Mouse (Mus musculus): ENCODE data around the gene Mcm6.
"Not testable (repeated sequence)": the region's sequence is repeated elsewhere in the genome, so short reads cannot be mapped to it uniquely, and the experiment has no call there.

The Mcm6 gene

DNA sequence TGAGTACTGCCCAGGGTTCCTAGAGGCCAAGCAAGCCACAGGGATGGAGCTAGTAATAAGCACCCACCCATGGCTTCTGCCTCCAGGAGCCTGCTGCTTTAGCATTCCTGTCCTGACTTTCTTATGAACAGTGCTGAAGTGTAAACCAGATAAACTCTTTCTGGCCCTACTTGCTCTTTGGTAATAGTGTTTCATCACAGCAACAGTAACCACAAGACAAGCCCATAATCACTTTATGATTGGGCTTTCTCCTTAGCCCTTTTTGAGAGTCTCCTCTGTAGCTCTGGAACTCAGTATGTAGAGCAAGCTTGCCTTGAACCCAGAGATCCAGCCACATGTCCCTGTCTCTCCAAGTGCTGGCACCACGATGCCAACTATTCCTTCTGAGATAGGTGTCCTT is 29.2 kb downstream of the Mcm6 start:
- DNase-seq (ENCODE audit: extremely low spot score) = no peak

GRCm38 (mm10) chr1:128328218-128328617 is 31.2 kb downstream of the Mcm6 start, which contains the start of gene Lct:
Gene Lct, minus strand, starts transcription at chr1:128328318.
- no peak for DNase-seq (ENCODE audit: extremely low spot score)

GRCm38 (mm10) chr1:128327165-128327564 is 32.3 kb downstream of the Mcm6 start:
- no peak for DNase-seq (ENCODE audit: extremely low spot score)

- DNase-seq (ENCODE audit: extremely low spot score) = no peak
These were observed 34.7 kb downstream of the Mcm6 start for GRCm38 (mm10) chr1:128324776-128325175.

- no peak for DNase-seq (ENCODE audit: extremely low spot score)
These were observed 36.3 kb downstream of the Mcm6 start for GRCm38 (mm10) chr1:128323026-128323643.

DNA sequence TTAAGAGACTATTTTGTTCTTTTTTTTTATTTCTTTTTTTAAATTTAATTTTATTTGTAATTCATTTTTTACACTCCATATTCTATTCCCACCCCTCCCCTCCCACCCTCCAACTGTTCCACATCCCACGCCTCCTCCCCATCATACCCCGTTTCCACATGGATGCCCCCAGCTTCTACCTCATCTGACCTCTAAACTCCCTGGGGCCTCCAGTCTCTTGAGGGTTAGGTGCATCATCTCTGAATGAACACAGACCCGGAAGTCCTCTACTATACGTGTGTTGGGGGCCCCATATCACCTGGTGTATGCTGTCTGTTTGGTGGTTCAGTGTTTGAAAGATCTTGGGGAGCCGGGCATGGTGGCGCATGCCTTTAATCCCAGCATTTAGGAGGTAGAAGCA is 40.2 kb downstream of the Mcm6 start:
- DNase-seq (ENCODE audit: extremely low spot score) = not testable (repeated sequence)

GRCm38 (mm10) chr1:128314665-128315064 is 44.8 kb downstream of the Mcm6 start:
- no peak for DNase-seq (ENCODE audit: extremely low spot score)

- DNase-seq (ENCODE audit: extremely low spot score) = no peak
These were observed 50.4 kb downstream of the Mcm6 start for GRCm38 (mm10) chr1:128309043-128309442.

DNA sequence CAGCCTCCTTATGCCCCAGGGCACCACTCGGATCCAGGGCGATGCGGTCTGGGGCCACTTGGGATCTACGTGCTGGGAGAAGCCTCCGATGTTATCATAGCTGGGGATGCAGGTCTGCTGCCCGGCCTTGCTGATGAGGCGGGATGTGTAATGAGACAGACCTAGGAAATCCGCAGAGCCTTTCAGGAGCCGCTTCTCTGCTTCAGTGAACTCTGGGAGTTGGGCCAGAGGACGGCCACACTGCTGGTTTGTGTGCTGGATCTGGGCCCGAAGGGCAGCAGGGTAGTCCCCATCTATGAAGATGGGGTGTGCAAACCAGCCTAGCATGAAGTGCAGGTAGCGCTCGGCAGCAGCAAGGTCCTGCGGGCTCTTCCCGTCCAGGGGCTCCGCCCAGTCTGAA is 55.6 kb downstream of the Mcm6 start:
- DNase-seq (ENCODE audit: extremely low spot score) = no peak

DNA sequence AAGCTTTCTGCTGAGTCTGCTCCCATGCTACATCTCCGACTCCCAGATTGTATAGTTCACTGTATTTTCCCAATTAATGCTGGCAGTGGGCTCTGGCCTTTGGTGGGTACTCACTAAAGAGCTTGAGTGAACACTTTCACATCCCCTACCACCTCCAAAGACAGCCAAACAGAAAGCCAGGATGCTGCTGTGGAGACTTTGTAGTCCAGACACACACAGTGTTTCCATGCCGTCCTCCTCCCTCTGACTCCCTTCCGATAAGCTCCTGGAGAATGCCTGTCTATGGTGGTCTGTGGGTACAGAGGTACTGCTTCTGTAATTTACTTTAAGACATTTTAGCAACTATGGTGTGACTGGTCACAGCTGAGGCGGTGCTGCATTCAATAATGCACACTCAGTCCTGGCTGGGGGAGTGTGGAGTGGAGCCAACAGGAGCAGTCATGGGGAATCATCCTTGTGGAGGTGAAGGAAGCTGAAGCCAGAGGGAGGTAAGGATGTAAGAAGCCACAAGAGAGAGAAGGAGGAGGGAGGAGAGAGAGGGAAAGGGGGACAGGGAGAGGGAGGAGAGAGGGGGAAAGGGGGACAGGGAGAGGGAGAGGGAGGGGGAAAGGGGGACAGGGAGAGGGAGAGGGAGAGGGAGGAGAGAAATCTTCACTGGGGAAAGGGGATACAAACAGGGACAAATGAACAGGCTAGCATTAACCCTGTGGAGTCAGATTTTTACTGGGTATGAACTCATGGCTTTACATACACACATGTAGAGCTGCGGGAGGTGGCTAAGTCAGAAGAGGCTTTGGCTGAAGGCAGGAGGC is 63.5 kb downstream of the Mcm6 start:
- no peak for DNase-seq (ENCODE audit: extremely low spot score)

- DNase-seq (ENCODE audit: extremely low spot score) = no peak
These were observed 64.2 kb downstream of the Mcm6 start for GRCm38 (mm10) chr1:128295296-128295695.

- DNase-seq (ENCODE audit: extremely low spot score) = no peak
These were observed 65.9 kb downstream of the Mcm6 start for GRCm38 (mm10) chr1:128293524-128293923.

DNA sequence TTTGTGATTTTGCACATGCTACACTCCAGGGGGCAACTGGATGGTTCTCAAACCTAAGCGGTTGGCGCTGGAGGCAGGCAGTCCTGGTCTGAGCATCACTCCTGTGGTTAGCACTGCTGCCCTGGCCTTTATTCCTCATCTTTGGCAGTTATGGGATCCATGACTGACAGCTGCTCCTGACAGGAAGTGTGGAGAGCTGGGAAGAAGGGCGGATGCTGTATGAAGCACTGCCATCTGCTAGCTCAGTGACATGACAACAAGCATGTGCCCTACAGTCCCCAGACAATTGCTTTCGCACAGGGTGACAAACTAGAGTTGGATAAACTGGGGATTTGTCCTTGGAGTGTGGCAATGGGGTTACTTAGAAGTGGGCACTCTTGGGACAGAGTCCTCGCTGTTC is 69.2 kb downstream of the Mcm6 start:
- DNase-seq (ENCODE audit: extremely low spot score) = no peak

- no peak for DNase-seq (ENCODE audit: extremely low spot score)
These were observed 74.3 kb downstream of the Mcm6 start for GRCm38 (mm10) chr1:128285136-128285535.

- no peak for DNase-seq (ENCODE audit: extremely low spot score)
These were observed 75.2 kb downstream of the Mcm6 start for GRCm38 (mm10) chr1:128284157-128284690.

- no peak for DNase-seq (ENCODE audit: extremely low spot score)
These were observed 76.5 kb downstream of the Mcm6 start for GRCm38 (mm10) chr1:128282924-128283323.

DNA sequence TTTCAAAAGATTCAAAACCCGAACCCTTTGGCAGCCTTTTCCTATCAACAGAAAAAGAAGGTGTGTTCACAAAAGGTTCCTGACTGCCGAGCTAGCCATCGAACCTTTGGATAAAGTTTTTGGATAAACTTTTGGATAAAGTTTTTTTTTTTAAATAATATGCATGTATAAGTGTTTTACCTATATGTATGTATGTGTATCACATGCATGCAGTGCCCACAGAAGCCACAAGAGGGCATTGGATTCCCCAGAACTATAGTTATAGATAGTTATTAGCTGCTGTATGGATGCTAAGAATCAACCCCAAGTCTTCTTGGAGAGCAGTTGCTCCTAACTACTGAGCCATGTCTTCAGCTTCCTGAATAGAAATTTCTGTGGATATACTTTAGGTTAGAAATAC is 77.7 kb downstream of the Mcm6 start:
- DNase-seq (ENCODE audit: extremely low spot score) = no peak
